Mouse (Mus musculus) adrenal gland, adult 8-10 months (tissue): ENCODE data around the gene Celsr1. TPM values are rescaled to one million over a fixed set of nuclear protein-coding genes. Genes with fewer than 3 reads are reported as not detected.
A peak's percentile ranks its signal among the peaks of the same experiment; 100 is the strongest.
"Not testable (repeated sequence)": the region's sequence is repeated elsewhere in the genome, so short reads cannot be mapped to it uniquely, and the experiment has no call there.

Experiments used
- DNase-seq: peaks from one replicate; pipeline ENCODE4 v3.0.0; 2022
- total RNA-seq, 4 experiments: library from RNA; stranded (reverse); gene quantifications; 2 replicates each; pipeline ENCODE4 v1.2.4; 2022

The Celsr1 gene
- total RNA-seq, 4 experiments from 2014 or later: 5.2 to 16.1 (median 8.7) TPM

DNA sequence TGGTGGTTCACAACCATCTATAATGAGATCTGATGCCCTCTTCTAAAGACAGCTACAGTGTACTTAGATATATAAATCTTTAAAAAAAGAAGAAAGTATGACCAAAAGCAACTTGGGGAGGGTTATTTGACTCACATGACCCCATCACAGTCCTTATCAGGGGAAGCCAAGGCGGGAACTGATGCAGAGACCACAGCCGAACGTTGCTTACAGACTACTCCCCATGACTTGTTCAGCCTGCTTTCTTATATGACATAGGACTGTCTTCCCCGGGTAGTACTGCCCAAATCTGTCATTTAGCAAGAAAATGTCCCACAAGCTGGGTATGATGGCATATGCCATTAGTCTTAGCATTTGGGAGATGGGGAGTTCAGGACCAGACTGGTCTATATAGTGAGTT is 144.3 kb downstream of the Celsr1 start:
- DNase-seq: no peak

DNA sequence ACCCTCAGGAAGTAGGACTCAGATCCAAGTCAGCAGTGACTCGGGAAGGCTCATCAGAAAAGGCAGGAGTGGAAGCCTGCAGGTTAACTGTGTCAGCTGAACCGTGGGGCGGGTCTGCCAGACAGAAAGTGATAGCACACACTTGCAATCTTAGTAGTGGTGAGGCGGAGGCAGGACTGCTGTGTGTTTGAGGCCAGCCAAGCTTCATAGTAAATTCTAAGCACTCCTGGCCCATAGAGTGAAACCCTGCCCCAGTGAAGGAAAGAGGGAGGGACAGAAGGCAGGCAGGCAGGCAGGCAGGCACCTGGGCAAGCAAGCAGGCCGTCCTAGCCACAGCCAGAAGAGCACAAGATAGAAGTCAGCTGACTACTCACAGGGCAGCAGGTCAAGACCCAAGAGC is 148.0 kb downstream of the Celsr1 start:
- DNase-seq: no peak

DNA sequence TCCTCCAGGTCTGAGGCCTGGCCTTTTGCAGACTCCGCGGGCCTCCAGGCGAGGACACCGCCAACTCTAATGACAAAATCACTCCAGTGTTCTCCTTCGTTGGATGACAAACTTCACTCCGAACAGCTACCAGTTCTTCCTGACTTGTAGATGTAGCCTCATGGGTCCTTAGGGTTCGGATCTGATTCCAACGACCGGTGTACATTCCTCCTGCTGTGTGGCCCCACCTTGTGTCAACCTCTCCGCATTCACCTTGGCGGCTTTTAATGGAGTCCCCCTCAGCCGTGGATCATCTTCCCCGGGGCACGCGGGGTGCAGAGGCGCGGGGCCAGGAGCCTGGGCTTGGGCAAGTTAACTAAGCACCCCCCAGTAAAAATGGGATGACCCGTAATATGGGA is 154.1 kb downstream of the Celsr1 start:
- no peak for DNase-seq

DNA sequence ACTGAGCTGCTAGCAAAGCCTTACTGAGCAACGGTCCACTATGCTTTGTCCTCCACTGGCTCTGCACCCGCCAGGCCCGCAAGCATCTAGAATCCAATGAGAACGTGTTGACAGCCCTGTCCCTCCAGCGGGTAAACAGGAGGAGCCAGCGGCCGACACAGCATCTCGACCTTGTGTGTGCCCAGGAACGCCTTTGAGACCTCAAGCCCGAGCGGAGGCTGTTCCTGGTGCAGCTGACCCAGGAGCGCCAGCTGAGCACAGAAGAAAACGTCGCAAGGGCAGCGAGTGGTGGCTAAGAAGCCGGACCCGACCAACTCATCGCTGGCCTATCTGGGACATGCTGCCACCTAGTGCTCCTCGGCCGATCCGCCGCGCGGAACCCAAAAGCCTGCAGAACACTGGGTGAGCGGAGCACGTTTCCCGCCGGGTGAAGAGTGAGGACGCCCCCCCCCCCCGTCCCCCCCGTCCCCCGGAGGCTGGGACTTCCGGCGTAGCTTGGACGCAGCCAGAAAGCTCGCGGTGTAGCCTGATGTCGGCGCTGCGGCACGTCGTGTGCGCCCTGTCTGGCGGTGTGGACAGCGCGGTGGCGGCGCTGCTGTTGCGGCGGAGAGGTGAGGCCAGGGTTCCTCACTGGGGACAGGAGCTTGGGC is 154.6 kb downstream of the Celsr1 start, which contains the start of gene Trmu:
Trmu (plus strand) TSS at position 465 of the 650 bp plus-strand sequence.
- peak; percentile 88 for DNase-seq

DNA sequence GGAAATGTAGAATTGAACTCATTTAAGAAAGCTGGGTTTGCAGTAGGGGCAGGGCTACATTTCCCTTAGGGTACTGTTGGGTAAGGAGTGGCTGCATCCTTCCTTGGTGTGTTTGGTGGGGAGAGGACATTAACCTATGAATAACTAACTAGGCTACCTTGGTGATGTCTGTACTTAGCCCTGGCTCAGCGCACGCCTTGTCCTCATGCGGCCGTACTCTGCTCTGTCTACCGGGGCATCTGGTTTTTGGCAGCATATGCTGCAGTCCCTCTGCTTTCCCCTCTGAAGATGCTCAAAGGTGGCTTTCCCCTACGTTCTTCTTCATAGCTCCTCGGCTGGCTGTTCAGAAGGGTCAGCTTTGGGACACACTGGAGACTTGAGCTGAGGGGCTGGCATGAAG is 156.2 kb downstream of the Celsr1 start:
- DNase-seq: no peak

DNA sequence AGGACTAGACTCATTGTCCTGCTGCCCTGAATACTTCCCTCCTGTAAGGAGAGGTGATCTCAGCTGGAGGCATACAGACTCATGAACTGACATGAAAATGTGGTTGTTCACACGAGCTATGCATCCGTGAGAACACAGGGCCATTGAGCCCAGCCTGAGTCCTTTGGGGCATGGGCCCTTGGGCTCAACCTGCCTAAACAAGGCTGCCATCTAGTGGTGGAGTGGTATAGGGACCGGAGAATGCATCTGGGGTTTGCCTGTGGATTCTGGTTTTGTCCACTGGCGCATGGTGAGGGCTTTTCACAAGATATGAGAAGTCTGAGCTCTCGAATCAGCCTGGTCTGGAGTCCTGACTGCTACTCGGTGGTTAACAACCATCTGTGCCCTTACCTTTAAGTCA is 165.9 kb downstream of the Celsr1 start:
- DNase-seq: peak; percentile 50

DNA sequence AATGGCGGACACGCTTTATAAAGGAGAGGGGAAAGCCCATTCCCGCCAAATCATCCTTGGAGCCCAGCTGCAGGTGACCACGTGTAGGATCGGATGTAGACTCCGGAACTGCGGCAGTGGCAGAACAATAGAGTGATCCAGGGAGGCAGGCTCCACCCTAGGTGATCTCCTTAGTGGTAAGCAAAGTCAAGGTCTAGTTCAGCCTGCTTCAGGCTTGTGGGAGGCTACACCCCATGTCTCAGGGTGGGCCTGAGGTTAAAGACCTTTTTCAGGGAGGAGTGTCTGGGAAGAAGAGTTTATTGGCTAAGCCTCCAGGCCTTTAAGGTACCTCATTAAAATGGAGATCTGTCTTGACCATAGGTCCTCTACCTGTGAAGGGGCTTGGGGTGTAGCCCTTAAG is 167.7 kb downstream of the Celsr1 start:
- DNase-seq: not testable (repeated sequence)

DNA sequence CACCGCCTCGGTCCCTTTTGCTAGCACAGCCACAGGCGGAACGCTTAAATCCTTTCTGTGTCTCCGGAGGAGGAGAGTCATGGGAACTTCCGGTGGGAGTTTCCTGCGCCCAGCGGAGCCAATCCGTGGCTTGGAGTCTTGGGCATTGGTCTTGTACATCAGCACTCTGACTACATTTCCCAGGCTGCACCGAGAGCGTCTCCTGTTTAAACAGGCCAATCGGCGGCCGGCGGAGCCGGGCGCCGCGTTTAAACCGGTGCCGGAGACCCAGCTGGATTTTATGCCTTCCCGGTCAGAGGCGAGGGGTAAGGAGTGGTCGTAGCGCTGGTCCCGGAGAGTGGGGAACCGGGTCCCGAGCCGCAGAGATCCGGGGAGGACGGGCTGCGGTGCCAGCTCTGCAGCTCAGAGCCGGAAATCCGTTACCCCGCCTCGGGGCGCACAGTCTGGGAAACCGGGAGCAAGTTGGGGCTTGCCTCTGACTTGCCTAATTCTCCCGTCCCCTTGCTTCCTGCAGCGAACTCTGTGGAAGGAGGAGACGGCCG is 174.0 kb downstream of the Celsr1 start, which contains the start of gene Gtse1:
Gtse1 (plus strand) TSS at position 256 of the 542 bp plus-strand sequence.
- DNase-seq: peak; percentile 94

DNA sequence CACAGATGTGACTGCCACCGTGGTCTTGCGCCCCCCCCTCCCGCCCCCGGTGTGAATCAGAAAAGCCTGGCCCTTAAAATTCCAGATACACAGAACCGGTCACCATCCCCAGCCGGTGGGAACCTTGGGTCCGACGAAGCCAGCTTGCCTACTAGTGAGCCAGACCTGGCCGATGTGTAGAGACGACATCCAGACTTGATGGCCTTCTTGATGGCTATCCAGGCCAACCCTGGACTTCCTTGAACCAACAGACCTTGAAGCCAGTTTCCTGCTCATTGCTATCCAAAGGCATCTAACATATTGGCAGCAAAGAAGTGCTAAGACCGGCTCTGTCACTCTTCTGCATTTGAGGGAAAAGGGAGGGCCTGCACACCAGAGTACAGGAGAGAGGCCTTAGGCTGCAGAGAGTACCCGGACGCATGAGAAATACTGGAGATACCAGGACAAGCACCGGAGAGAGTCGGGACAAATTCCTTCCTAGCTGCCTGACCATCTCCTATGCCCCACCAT is 174.5 kb downstream of the Celsr1 start:
- no peak for DNase-seq

DNA sequence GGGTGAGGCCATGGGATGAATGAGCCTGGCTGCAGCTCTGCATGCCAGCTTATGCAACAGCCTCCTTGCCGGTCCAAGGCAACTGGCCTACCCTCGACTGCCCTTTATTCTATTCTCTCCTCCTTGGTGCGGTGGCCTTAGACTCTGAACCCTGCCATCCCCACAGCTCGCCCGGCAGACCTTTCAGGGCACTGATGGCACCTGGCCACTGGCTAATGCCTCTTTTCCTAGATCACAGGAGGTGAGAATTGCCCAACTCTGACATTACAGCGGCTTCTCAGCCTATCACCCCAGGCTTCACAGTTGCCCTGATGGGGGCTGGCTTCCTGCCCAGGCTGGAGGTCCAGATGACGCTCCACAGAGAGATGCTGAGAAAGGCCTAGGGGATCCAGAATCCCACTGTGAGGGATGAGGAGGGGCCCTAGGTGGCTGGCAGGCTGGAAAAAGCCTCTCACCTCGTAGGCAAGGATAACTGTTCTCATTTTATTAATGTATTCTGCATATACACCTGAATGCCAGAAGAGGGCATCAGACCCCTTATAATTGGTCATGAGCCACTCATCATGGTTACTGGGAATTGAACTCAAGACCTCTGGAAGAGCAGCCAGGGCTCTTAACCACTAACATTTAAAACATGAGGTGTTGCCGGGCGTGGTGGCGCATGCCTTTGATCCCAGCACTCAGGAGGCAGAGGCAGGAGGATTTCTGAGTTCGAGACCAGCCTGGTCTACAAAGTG is 181.8 kb downstream of the Celsr1 start:
- no peak for DNase-seq

Other genes with a start within 250 kb of the Celsr1 start
- gene Cdpf1, start 222.1 kb downstream of the Celsr1 start, total RNA-seq: 10 to 100 TPM; 20.9 to 29.4 (median 22.4) TPM
- gene Pkdrej, start 212.0 kb downstream of the Celsr1 start, total RNA-seq: 1 to 10 TPM in 2 of 4 experiments, under 1 TPM in 2; 0.49 to 1.6 (median 0.95) TPM
- 10 to 100 TPM; 19.6 to 26.5 (median 23.1) TPM for gene Ttc38, start 201.5 kb downstream of the Celsr1 start, total RNA-seq
- 1 to 10 TPM in 3 of 4 experiments, under 1 TPM in 1; 0.61 to 1.5 (median 1.3) TPM for gene Gtse1, start 174.0 kb downstream of the Celsr1 start, total RNA-seq
- 10 to 100 TPM; 21.8 to 49.7 (median 33.9) TPM for gene Trmu, start 154.5 kb downstream of the Celsr1 start, total RNA-seq
- gene Gramd4, start 23.9 kb upstream of the Celsr1 start, total RNA-seq: 10 to 100 TPM; 15.4 to 22.2 (median 17.5) TPM
- 10 to 100 TPM; 33.3 to 53.8 (median 43.4) TPM for gene Cerk, start 152.4 kb upstream of the Celsr1 start, total RNA-seq
- 10 to 100 TPM; 36.6 to 49.1 (median 43.4) TPM for gene Tbc1d22a, start 180.7 kb upstream of the Celsr1 start, total RNA-seq